Mouse (Mus musculus) macrophage (primary cell): ENCODE data around the gene Nrsn2. TPM values are rescaled to one million over a fixed set of nuclear protein-coding genes. Genes with fewer than 3 reads are reported as not detected.

Experiments
- H3K27ac ChIP-seq: fragments of 350-480 bp; formaldehyde crosslinking; 2 replicates; pipeline ENCODE4 v1.9.0; 2021
- H3K36me3 ChIP-seq: fragments of 350-480 bp; formaldehyde crosslinking; 2 replicates; pipeline ENCODE4 v1.9.0; 2021; ENCODE audit errors: inconsistent target
- H3K4me3 ChIP-seq: fragments of 350-480 bp; formaldehyde crosslinking; 2 replicates; pipeline ENCODE4 v1.9.0; 2021; ENCODE audit errors: inconsistent target
- H3K79me2 ChIP-seq: fragments of 350-480 bp; formaldehyde crosslinking; 2 replicates; pipeline ENCODE4 v1.9.0; 2021; ENCODE audit errors: inconsistent target
- WGBS: methylation state at CpG from one replicate; pipeline ENCODE4 v1.1.7; 2026; ENCODE audit warnings: inconsistent platforms; ENCODE audit not compliant: missing documents; 5-methylcytosine and 5-hydroxymethylcytosine counted together
- polyA plus RNA-seq: library from polyadenylated mRNA; stranded (reverse); fragments of 250-400 nt; gene quantifications from 3 replicates; pipeline ENCODE4 v1.2.4, GENCODE M21; 2018; ENCODE audit warnings: inconsistent platforms

Gene Nrsn2
- polyA plus RNA-seq, 1 experiment from 2014 or later: not detected

GRCm38 (mm10) chr2:152397680-152398435 is 21.4 kb upstream of the Nrsn2 start, which contains the start of gene Sox12:
Sox12 (minus strand) TSS chr2:152398063.
- Histone ChIP-seq H3K36me3 (no peaks in the 10 kb centered on the region), H3K4me3 (peak within 1 kb of the TSS; percentile 17), H3K27ac (no peak within 1 kb of the TSS), H3K79me2 (no peaks in the 10 kb centered on the region)
- WGBS: under 1% methylated on average over 90 of the region's 104 CpGs

GRCm38 (mm10) chr2:152397004-152397589 is 20.7 kb upstream of the Nrsn2 start:
- Histone ChIP-seq H3K79me2 (no peaks in the 10 kb centered on the region), H3K27ac (no peak overlapping the region), H3K4me3 (no peak overlapping the region), H3K36me3 (no peaks in the 10 kb centered on the region)
- under 1% methylated on average over 77 of the region's 77 CpGs for WGBS

- Histone ChIP-seq H3K79me2 (no peaks in the 10 kb centered on the region), H3K4me3 (no peak overlapping the region), H3K27ac (no peak overlapping the region), H3K36me3 (no peaks in the 10 kb centered on the region)
- WGBS: 6% methylated on average over 46 of the region's 46 CpGs
Observed at GRCm38 (mm10) chr2:152396110-152397003, 19.9 kb upstream of the Nrsn2 start.

GRCm38 (mm10) chr2:152395271-152395920 is 19.0 kb upstream of the Nrsn2 start:
- H3K36me3 ChIP-seq: no peaks in the 10 kb centered on the region
- no peak overlapping the region for H3K27ac ChIP-seq
- H3K4me3 ChIP-seq: no peak overlapping the region
- no peaks in the 10 kb centered on the region for H3K79me2 ChIP-seq
- WGBS: 90% methylated on average over 13 of the region's 13 CpGs

GRCm38 (mm10) chr2:152393225-152394017 is 17.0 kb upstream of the Nrsn2 start:
- H3K36me3 ChIP-seq: no peaks in the 10 kb centered on the region
- WGBS: 86% methylated on average over 9 of the region's 9 CpGs
- H3K79me2 ChIP-seq: no peaks in the 10 kb centered on the region
- H3K4me3 ChIP-seq: no peak overlapping the region
- H3K27ac ChIP-seq: no peak overlapping the region

- Histone ChIP-seq H3K36me3 (no peaks in the 10 kb centered on the region), H3K27ac (no peak overlapping the region), H3K4me3 (no peak overlapping the region), H3K79me2 (no peaks in the 10 kb centered on the region)
- WGBS: 32% methylated on average over 3 of the region's 3 CpGs
Observed at GRCm38 (mm10) chr2:152392786-152393185, 16.3 kb upstream of the Nrsn2 start.

- WGBS: 96% methylated on average over 4 of the region's 4 CpGs
- Histone ChIP-seq H3K27ac (no peak overlapping the region), H3K4me3 (no peak overlapping the region), H3K36me3 (no peaks in the 10 kb centered on the region), H3K79me2 (no peaks in the 10 kb centered on the region)
Observed at GRCm38 (mm10) chr2:152384191-152384590, 7.8 kb upstream of the Nrsn2 start.

GRCm38 (mm10) chr2:152375652-152376344 is 640 bp downstream of the Nrsn2 start:
- no peak overlapping the region for H3K4me3 ChIP-seq
- H3K79me2 ChIP-seq: no peaks in the 10 kb centered on the region
- 50% methylated on average over 21 of the region's 21 CpGs for WGBS
- H3K27ac ChIP-seq: no peak overlapping the region
- H3K36me3 ChIP-seq: no peaks in the 10 kb centered on the region

- no peak overlapping the region for H3K27ac ChIP-seq
- WGBS: 50% methylated on average over 9 of the region's 9 CpGs
- no peaks in the 10 kb centered on the region for H3K79me2 ChIP-seq
- H3K36me3 ChIP-seq: no peaks in the 10 kb centered on the region
- H3K4me3 ChIP-seq: no peak overlapping the region
Observed at GRCm38 (mm10) chr2:152373547-152373946, 2.9 kb downstream of the Nrsn2 start.

GRCm38 (mm10) chr2:152372661-152373060 is 3.8 kb downstream of the Nrsn2 start:
- Histone ChIP-seq H3K27ac (no peak overlapping the region), H3K4me3 (no peak overlapping the region), H3K36me3 (no peaks in the 10 kb centered on the region), H3K79me2 (no peaks in the 10 kb centered on the region)
- WGBS: 73% methylated on average over 4 of the region's 4 CpGs

GRCm38 (mm10) chr2:152372104-152372503 is 4.3 kb downstream of the Nrsn2 start:
- H3K4me3 ChIP-seq: no peak overlapping the region
- no peaks in the 10 kb centered on the region for H3K36me3 ChIP-seq
- H3K27ac ChIP-seq: no peak overlapping the region
- 26% methylated on average over 7 of the region's 7 CpGs for WGBS
- H3K79me2 ChIP-seq: no peaks in the 10 kb centered on the region

- Histone ChIP-seq H3K79me2 (no peaks in the 10 kb centered on the region), H3K4me3 (no peak overlapping the region), H3K27ac (no peak overlapping the region), H3K36me3 (no peaks in the 10 kb centered on the region)
- WGBS: 43% methylated on average over 14 of the region's 14 CpGs
Observed at GRCm38 (mm10) chr2:152368532-152369140, 7.8 kb downstream of the Nrsn2 start.

- no peaks in the 10 kb centered on the region for H3K79me2 ChIP-seq
- H3K27ac ChIP-seq: no peak overlapping the region
Observed at GRCm38 (mm10) chr2:152367917-152368316, 8.5 kb downstream of the Nrsn2 start.

More at GRCm38 (mm10) chr2:152367917-152368316, 8.5 kb downstream of the Nrsn2 start:
- Histone ChIP-seq H3K4me3 (no peak overlapping the region), H3K36me3 (no peaks in the 10 kb centered on the region)
- 93% methylated on average over 5 of the region's 5 CpGs for WGBS
